Mouse (Mus musculus) intestine, embryonic 15.5 days (tissue): ENCODE measurements at regions not wholly inside any gene's neighbourhood (a gene's known extent, or its start where the extent isn't known, plus 50 kb on each side); places are given as distances from the start of the nearest gene placed in this dataset.
"Not testable (repeated sequence)": the region's sequence is repeated elsewhere in the genome, so short reads cannot be mapped to it uniquely, and the experiment has no call there.

Experiments
- ATAC-seq: fragments of 200-750 bp; cut with Nextera tagmentation; 2 replicates; pipeline ENCODE4 v1.8.0; 2017; ENCODE audit warnings: moderate TSS enrichment, moderate library complexity
- H3K27ac ChIP-seq: fragments of 300-500 bp; sonication (generic); 2 replicates; pipeline ENCODE4 v1.5.1; 2015; ENCODE audit warnings: mild to moderate bottlenecking, inconsistent platforms
- H3K27me3 ChIP-seq: fragments of 300-500 bp; sonication (generic); replicated peaks from 2 replicates; pipeline ENCODE4 v1.6.1; 2015; ENCODE audit warnings: inconsistent platforms
- H3K36me3 ChIP-seq: fragments of 300-500 bp; sonication (generic); 2 replicates; pipeline ENCODE4 v1.6.1; 2015; ENCODE audit warnings: inconsistent platforms
- H3K4me1 ChIP-seq: fragments of 300-500 bp; sonication (generic); replicated peaks from 2 replicates; pipeline ENCODE4 v1.6.1; 2015; ENCODE audit warnings: inconsistent platforms
- H3K4me2 ChIP-seq: fragments of 300-500 bp; sonication (generic); replicated peaks from 2 replicates; pipeline ENCODE4 v1.6.1; 2015; ENCODE audit warnings: mild to moderate bottlenecking, inconsistent platforms
- H3K4me3 ChIP-seq: fragments of 300-500 bp; sonication (generic); replicated peaks from 2 replicates; pipeline ENCODE4 v1.5.1; 2015; ENCODE audit warnings: inconsistent platforms
- H3K9ac ChIP-seq: fragments of 300-500 bp; sonication (generic); 2 replicates; pipeline ENCODE4 v1.6.1; 2015; ENCODE audit warnings: inconsistent platforms
- H3K9me3 ChIP-seq: fragments of 300-500 bp; sonication (generic); 2 replicates; pipeline ENCODE4 v1.6.1; 2016; ENCODE audit warnings: inconsistent platforms
- WGBS: fragments of 180-500 bp; shearing (Covaris S2); methylation state at CpG from one replicate; pipeline ENCODE4 v1.1.7; 2015; 5-methylcytosine and 5-hydroxymethylcytosine counted together

- Histone ChIP-seq H3K4me2 (no peak overlapping the region), H3K9me3 (no peaks in the 10 kb centered on the region), H3K4me3 (no peak overlapping the region), H3K27me3 (no peaks in the 10 kb centered on the region), H3K36me3 (no peaks in the 10 kb centered on the region), H3K9ac (no peak overlapping the region), H3K27ac (no peak overlapping the region), H3K4me1 (no peaks in the 10 kb centered on the region)
- no peak for ATAC-seq
- WGBS, result 75% methylated on average over 2 of the region's 2 CpGs
These were observed 1040.8 kb downstream of the Galc start for GRCm38 (mm10) chr12:97218445-97218844.

- no peak for ATAC-seq
- H3K36me3 ChIP-seq, result no peaks in the 10 kb centered on the region
- 75% methylated on average over 7 of the region's 7 CpGs for WGBS
- no peak overlapping the region for H3K4me3 ChIP-seq
- H3K9ac ChIP-seq, result no peak overlapping the region
- no peak overlapping the region for H3K4me2 ChIP-seq
- no peak overlapping the region for H3K27ac ChIP-seq
- H3K4me1 ChIP-seq, result no peaks in the 10 kb centered on the region
- no peaks in the 10 kb centered on the region for H3K9me3 ChIP-seq
- H3K27me3 ChIP-seq, result no peaks in the 10 kb centered on the region
These were observed 1041.7 kb downstream of the Galc start for GRCm38 (mm10) chr12:97217608-97218007.

GRCm38 (mm10) chr12:97203636-97204389 lies 1055.4 kb downstream of the Galc start:
- Histone ChIP-seq H3K9me3 (no peaks in the 10 kb centered on the region), H3K27me3 (no peaks in the 10 kb centered on the region), H3K36me3 (no peaks in the 10 kb centered on the region), H3K4me1 (no peaks in the 10 kb centered on the region), H3K27ac (no peak overlapping the region), H3K9ac (no peak overlapping the region), H3K4me3 (no peak overlapping the region), H3K4me2 (no peak overlapping the region)
- WGBS, result 44% methylated on average over 3 of the region's 3 CpGs
- ATAC-seq, result no peak

DNA sequence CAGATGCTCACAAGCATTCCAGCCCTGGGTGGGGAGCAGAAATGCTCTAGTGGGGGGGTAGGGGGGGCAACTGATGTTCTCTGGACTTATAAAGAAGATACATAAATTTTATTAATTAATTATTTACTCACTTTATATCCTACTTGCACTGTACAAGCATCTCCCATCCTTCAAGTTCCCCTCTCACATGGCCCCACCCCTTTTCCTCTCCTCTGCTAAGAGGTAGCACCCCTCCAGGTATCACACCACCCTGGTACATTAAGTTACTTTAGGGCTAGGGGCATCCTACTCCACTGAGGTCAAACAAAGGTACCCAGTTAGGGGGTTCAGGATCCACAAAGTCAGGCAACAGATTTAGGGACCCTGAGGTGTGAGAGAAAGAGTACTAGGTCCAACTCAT lies 1097.4 kb downstream of the Galc start:
- no peaks in the 10 kb centered on the region for H3K4me1 ChIP-seq
- H3K9ac ChIP-seq, result no peak overlapping the region
- no peak for ATAC-seq
- H3K4me2 ChIP-seq, result no peak overlapping the region
- H3K27ac ChIP-seq, result no peak overlapping the region
- H3K9me3 ChIP-seq, result no peaks in the 10 kb centered on the region
- H3K27me3 ChIP-seq, result no peaks in the 10 kb centered on the region
- no peak overlapping the region for H3K4me3 ChIP-seq
- no peaks in the 10 kb centered on the region for H3K36me3 ChIP-seq

DNA sequence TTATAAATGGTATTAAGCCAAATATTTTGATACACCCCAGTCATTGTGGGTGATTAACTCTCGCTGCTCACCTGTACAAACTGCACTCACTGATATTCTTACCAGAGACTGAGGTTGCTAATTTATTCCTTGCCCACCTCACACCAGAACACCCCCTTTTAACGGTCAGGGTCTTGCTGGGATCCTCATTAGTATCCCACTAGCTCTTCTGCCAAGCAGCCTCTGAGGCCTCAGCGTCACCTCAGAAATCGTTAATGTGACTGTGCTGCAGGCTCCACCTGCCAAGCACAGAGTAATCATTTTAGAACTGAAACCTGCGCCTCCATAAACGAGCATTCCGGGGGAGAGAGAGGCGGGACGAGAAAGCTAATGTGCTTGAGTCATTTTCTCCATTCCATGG lies 1097.8 kb downstream of the Galc start:
- no peak overlapping the region for H3K27ac ChIP-seq
- H3K4me3 ChIP-seq, result no peak overlapping the region
- H3K36me3 ChIP-seq, result no peaks in the 10 kb centered on the region
- H3K9me3 ChIP-seq, result no peaks in the 10 kb centered on the region
- WGBS, result 76% methylated on average over 9 of the region's 9 CpGs
- H3K9ac ChIP-seq, result no peak overlapping the region
- no peak overlapping the region for H3K4me2 ChIP-seq
- no peak for ATAC-seq
- H3K27me3 ChIP-seq, result no peaks in the 10 kb centered on the region
- H3K4me1 ChIP-seq, result no peaks in the 10 kb centered on the region

GRCm38 (mm10) chr12:97158332-97158731 lies 1100.9 kb downstream of the Galc start:
- Histone ChIP-seq H3K9me3 (no peaks in the 10 kb centered on the region), H3K4me2 (no peak overlapping the region), H3K4me3 (no peak overlapping the region), H3K9ac (no peak overlapping the region), H3K4me1 (no peaks in the 10 kb centered on the region), H3K27ac (no peak overlapping the region), H3K36me3 (no peaks in the 10 kb centered on the region), H3K27me3 (no peaks in the 10 kb centered on the region)
- no peak for ATAC-seq
- WGBS, result 72% methylated on average over 4 of the region's 4 CpGs

DNA sequence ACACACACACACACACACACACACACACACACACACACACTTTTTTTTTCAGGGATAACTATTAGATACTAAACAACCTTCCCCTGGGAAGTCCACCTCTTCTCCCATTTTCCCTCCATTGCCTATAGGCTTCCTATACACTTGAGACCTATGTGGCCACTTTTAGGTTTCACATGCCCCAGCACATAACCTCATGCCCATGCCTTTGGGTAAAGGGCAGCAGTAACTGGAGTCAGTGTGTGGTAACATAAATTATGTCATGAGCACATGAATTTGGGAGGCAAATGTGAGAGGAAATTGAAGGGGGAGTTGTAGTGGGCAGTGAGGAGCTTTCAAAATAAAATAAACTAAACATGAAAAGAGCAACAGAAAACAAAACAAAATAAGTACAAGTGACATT lies 1101.5 kb downstream of the Galc start:
- Histone ChIP-seq H3K4me2 (no peak overlapping the region), H3K4me3 (no peak overlapping the region), H3K27ac (no peak overlapping the region), H3K4me1 (no peaks in the 10 kb centered on the region), H3K9me3 (no peaks in the 10 kb centered on the region), H3K36me3 (no peaks in the 10 kb centered on the region), H3K27me3 (no peaks in the 10 kb centered on the region), H3K9ac (no peak overlapping the region)
- ATAC-seq, result no peak

- Histone ChIP-seq H3K4me3 (no peak overlapping the region), H3K9me3 (no peaks in the 10 kb centered on the region), H3K36me3 (no peaks in the 10 kb centered on the region), H3K27me3 (no peaks in the 10 kb centered on the region), H3K27ac (no peak overlapping the region), H3K4me1 (no peaks in the 10 kb centered on the region), H3K9ac (no peak overlapping the region), H3K4me2 (no peak overlapping the region)
- no peak for ATAC-seq
- WGBS, result 57% methylated on average over 3 of the region's 3 CpGs
These were observed 1102.7 kb downstream of the Galc start for GRCm38 (mm10) chr12:97156499-97157110.

- Histone ChIP-seq H3K4me3 (no peak overlapping the region), H3K36me3 (no peaks in the 10 kb centered on the region), H3K4me2 (no peak overlapping the region), H3K27ac (no peak overlapping the region), H3K9ac (no peak overlapping the region), H3K9me3 (no peaks in the 10 kb centered on the region), H3K27me3 (no peaks in the 10 kb centered on the region), H3K4me1 (no peaks in the 10 kb centered on the region)
- no peak for ATAC-seq
- WGBS, result 72% methylated on average over 3 of the region's 3 CpGs
These were observed 1116.5 kb downstream of the Galc start for GRCm38 (mm10) chr12:97142720-97143119.

DNA sequence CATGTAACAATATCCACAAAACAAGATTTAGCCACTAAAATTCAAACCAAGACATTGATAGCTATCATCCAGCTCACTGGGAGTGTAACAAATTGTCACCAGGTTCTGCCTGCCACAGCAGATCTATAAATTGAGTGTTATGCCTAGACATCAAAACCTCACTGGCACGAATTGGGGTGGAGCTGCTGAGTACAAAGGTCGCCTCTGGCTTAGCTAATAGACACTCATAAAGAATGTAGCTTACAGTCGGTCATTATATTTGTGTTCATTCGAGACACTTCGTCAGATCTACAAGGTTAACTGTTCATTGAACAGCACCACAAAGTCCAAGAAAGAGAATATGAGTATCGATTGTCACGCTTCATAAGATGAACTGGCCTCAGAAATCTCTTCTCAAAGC lies 1121.3 kb downstream of the Galc start:
- peak; percentile 82 for ATAC-seq

DNA sequence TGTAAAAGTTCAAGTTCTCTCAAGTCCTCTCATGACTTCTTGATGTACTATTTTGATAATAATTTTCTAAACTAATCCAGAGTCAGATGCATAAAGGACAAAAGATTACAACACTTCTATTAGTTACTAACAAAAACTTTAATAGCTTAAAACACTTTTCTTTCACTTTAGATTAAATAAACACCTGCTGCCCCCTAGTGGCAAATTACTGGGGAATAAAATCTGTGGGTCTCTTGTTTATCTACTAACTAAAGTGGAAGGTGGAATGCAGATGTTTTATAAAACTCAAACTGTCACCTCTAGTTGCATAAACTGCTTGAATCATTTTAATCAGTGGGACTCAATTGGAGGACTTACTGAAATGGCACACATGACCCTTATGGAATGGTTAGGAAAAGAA lies 1129.0 kb downstream of the Galc start:
- Histone ChIP-seq H3K4me2 (no peak overlapping the region), H3K27ac (no peak overlapping the region), H3K4me3 (no peak overlapping the region), H3K36me3 (no peaks in the 10 kb centered on the region), H3K9me3 (no peaks in the 10 kb centered on the region), H3K4me1 (no peaks in the 10 kb centered on the region), H3K27me3 (no peaks in the 10 kb centered on the region), H3K9ac (no peak overlapping the region)
- no peak for ATAC-seq

More for the DNA sequence above, 1121.3 kb downstream of the Galc start:
- no peak overlapping the region for H3K4me3 ChIP-seq
- no peaks in the 10 kb centered on the region for H3K4me1 ChIP-seq
- no peaks in the 10 kb centered on the region for H3K36me3 ChIP-seq
- no peaks in the 10 kb centered on the region for H3K9me3 ChIP-seq
- no peaks in the 10 kb centered on the region for H3K27me3 ChIP-seq
- no peak overlapping the region for H3K4me2 ChIP-seq
- no peak overlapping the region for H3K9ac ChIP-seq
- 59% methylated on average over 7 of the region's 7 CpGs for WGBS
- H3K27ac ChIP-seq, result no peak overlapping the region

DNA sequence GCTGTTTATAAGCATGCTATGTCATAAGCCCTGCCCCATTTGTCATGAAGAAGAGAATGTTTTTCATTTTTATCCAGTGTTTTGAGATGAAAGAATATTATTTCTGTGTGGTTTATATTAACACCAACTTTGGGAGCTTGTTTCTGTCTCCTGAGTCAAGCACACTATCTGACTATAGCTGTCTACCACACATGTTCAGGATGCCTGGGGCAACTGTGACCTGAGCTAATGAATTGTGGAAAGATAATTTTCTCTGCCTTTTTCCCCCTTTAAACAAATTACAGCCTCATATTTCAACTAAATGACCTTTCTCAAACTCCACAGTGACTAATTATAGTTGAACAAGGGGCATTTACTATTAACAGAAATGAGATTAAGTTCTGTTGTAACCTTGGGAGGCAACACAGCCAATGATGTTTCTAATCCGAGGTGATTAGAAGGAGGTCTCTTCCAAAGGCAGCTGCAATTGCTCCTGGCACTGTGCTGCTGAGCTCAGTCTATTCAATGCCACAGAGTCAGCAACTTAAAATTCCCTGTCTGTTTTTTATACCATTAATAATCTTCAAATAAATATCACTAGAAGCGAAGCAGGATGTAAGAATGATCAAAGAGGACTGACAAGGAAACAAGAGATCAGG lies 1168.6 kb downstream of the Galc start:
- H3K27me3 ChIP-seq, result no peaks in the 10 kb centered on the region
- no peaks in the 10 kb centered on the region for H3K4me1 ChIP-seq
- no peak overlapping the region for H3K4me3 ChIP-seq
- no peak overlapping the region for H3K4me2 ChIP-seq
- H3K9ac ChIP-seq, result no peak overlapping the region
- H3K36me3 ChIP-seq, result no peaks in the 10 kb centered on the region
- 61% methylated on average over 2 of the region's 2 CpGs for WGBS
- ATAC-seq, result no peak
- no peaks in the 10 kb centered on the region for H3K9me3 ChIP-seq
- H3K27ac ChIP-seq, result no peak overlapping the region

DNA sequence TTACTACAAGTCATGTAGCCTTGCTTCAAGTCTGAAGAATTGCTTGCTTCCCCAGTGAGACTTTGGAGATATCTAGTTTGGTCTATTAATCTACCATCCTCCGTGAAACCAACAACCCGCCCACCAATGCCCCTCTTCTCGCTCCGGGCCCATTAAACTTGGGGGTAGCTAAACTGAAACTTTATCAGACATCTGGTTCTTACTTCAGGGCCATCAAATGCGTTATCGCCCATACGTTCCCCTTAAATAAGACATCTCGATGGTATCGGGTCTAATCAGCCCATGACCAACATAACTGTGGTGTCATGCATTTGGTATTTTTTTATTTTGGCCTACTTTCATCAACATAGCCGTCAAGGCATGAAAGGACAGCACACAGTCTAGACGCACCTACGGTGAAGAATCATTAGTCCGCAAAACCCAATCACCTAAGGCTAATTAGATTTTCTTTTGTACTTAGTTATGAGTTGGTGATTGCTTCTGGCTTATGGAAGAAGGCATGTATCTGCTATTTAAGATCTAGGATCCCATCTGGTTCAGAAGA lies 1197.8 kb downstream of the Galc start:
- not testable (repeated sequence) for H3K27me3 ChIP-seq, H3K4me2 ChIP-seq, H3K4me1 ChIP-seq, H3K4me3 ChIP-seq, H3K9me3 ChIP-seq, H3K27ac ChIP-seq, H3K9ac ChIP-seq, H3K36me3 ChIP-seq
- WGBS, result 74% methylated on average over 10 of the region's 13 CpGs
- peak; percentile 100 for ATAC-seq
